Mouse (Mus musculus) liver, embryonic 14.5 days (tissue): ENCODE data around the gene Mrps17. TPM values are rescaled to one million over a fixed set of nuclear protein-coding genes. Genes with fewer than 3 reads are reported as not detected.

Experiments used
- ATAC-seq: fragments of 200-750 bp; cut with Nextera tagmentation; 2 replicates; pipeline ENCODE4 v1.8.0; 2017; ENCODE audit warnings: moderate number of reproducible peaks, mild to moderate bottlenecking, moderate library complexity; ENCODE audit not compliant: insufficient read depth
- DNase-seq, 3 experiments: peaks; one replicate each; pipeline ENCODE4 v3.0.0-alpha.2; 2012 to 2013; ENCODE audit warnings: low read depth in 3 of 3, low spot score in 3 of 3
- H3K27ac ChIP-seq: fragments of 300-500 bp; sonication (generic); 2 replicates; pipeline ENCODE4 v1.5.1; 2014; ENCODE audit warnings: moderate library complexity, mild to moderate bottlenecking, control low read depth, inconsistent platforms
- H3K27me3 ChIP-seq: fragments of 300-500 bp; sonication (generic); 2 replicates; pipeline ENCODE4 v1.6.1; 2014; ENCODE audit warnings: mild to moderate bottlenecking, low read length, moderate library complexity; ENCODE audit not compliant: control insufficient read depth, insufficient read depth
- H3K36me3 ChIP-seq: fragments of 300-500 bp; sonication (generic); replicated peaks from 2 replicates; pipeline ENCODE4 v1.6.1; 2014; ENCODE audit warnings: low read depth; ENCODE audit not compliant: control insufficient read depth, insufficient read depth
- H3K4me1 ChIP-seq, 2 experiments: fragments of 200-500 bp in 1 of 2; fragments of 300-500 bp in 1 of 2; sonication (generic) in 1 of 2; replicated peaks; 2 replicates each; pipeline ENCODE4 v1.6.1; 2012 to 2014; ENCODE audit warnings: antibody characterized with exemption in 1 of 2, inconsistent platforms in 1 of 2, low read length in 1 of 2; ENCODE audit not compliant: control insufficient read depth in 2 of 2, insufficient read depth in 2 of 2
- H3K4me2 ChIP-seq: fragments of 300-500 bp; sonication (generic); 2 replicates; pipeline ENCODE4 v1.6.1; 2014; ENCODE audit warnings: low read depth, mild to moderate bottlenecking, control low read depth, moderate library complexity
- H3K4me3 ChIP-seq, 2 experiments: fragments of 200-500 bp in 1 of 2; fragments of 300-500 bp in 1 of 2; sonication (generic) in 1 of 2; 2 replicates each; pipeline ENCODE4 v1.5.1; 2012 to 2014; ENCODE audit warnings: low read depth in 2 of 2, low read length in 2 of 2, mild to moderate bottlenecking in 2 of 2, control low read depth in 1 of 2, inconsistent platforms in 1 of 2, moderate library complexity in 1 of 2; ENCODE audit not compliant: insufficient read depth in 1 of 2
- H3K9ac ChIP-seq: fragments of 300-500 bp; sonication (generic); replicated peaks from 2 replicates; pipeline ENCODE4 v1.6.1; 2014; ENCODE audit warnings: mild to moderate bottlenecking, control low read depth, moderate library complexity
- H3K9me3 ChIP-seq: fragments of 300-500 bp; sonication (generic); 2 replicates; pipeline ENCODE4 v1.6.1; 2016; ENCODE audit warnings: low read length, mixed read lengths; ENCODE audit not compliant: control insufficient read depth
- CTCF ChIP-seq: IDR thresholded peaks from 2 replicates; pipeline ENCODE4 v1.5.1; 2016; ENCODE audit warnings: antibody characterized with exemption, low read depth, control low read depth
- EP300 ChIP-seq: IDR thresholded peaks from 2 replicates; pipeline ENCODE4 v1.6.1; 2016; ENCODE audit warnings: antibody characterized with exemption, low read depth
- WGBS: fragments of 180-500 bp; shearing (Covaris S2); extraction: QIAGEN DNeasy Blood & Tissue Kit; methylation state at CpG from one replicate; pipeline ENCODE4 v1.1.7; 2014; ENCODE audit not compliant: insufficient replicate concordance; 5-methylcytosine and 5-hydroxymethylcytosine counted together
- polyA plus RNA-seq, 2 experiments: library from polyadenylated mRNA; depleted of rRNA in 1 of 2; stranded (reverse) in 1 of 2; unstranded in 1 of 2; fragments of >200 nt; fragmentation: Nextera tagmentation in 1 of 2; extraction: Ambion mirVana in 1 of 2; gene quantifications; 2 replicates each; pipeline versions ENCODE4 v1.2.1 to v1.2.3; 2012 to 2014

Gene Mrps17
- polyA plus RNA-seq, 2 experiments = 54.6 to 111 TPM

DNA sequence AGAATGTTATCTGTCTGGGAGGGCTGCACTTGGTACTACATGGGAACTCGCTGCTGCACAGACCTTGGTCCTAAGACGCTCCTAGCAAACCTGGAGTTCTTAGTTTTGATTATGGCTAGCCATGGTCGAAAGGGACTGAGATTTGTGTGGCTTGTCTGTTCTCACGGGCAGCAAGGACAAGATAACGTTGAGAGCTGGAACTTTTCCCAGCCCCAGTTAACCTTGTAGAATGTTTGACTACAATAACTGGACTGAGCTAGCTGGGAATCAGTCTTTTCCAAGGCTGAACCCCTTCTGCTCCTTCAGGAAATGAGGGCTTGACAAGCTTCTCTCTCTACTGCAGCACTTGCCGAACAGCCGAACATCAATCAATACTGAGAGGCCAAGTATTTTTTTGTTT is 27.7 kb upstream of the Mrps17 start:
- TF ChIP-seq CTCF (no peak), EP300 (no peak)
- H3K4me3 ChIP-seq = no peak overlapping the region
- H3K27me3 ChIP-seq = no peaks in the 10 kb centered on the region
- 53% methylated on average over 7 of the region's 7 CpGs for WGBS
- H3K4me1 ChIP-seq = no peaks in the 10 kb centered on the region
- H3K27ac ChIP-seq = no peak overlapping the region
- no peaks in the 10 kb centered on the region for H3K9me3 ChIP-seq
- ATAC-seq (no peak), DNase-seq (no peak)
- no peak overlapping the region for H3K4me2 ChIP-seq
- H3K9ac ChIP-seq = no peak overlapping the region
- H3K36me3 ChIP-seq = no peaks in the 10 kb centered on the region

DNA sequence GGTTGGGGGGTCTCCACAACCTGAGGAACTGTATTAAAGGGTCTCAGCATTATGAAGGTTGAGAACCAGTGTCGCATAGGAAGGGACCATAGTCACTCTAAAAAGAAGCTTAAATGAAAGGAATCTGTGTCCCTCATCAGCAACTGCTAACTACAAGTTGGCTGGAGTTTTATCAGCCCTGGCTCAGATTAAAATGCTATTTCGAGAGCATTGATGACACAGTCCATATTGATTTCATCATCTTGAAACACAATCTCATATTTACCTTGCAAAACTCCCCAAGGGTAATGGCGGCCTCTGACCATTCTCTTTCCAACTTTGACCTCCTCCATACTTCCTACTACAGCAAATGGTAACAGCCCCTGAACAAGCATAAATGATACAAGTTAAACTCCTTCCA is 24.8 kb upstream of the Mrps17 start:
- H3K9me3 ChIP-seq = no peaks in the 10 kb centered on the region
- TF ChIP-seq CTCF (no peak), EP300 (no peak)
- no peaks in the 10 kb centered on the region for H3K4me1 ChIP-seq
- DNase-seq (no peak), ATAC-seq (no peak)
- no peak overlapping the region for H3K4me3 ChIP-seq
- no peaks in the 10 kb centered on the region for H3K27me3 ChIP-seq
- WGBS = 60% methylated on average over 3 of the region's 3 CpGs
- no peaks in the 10 kb centered on the region for H3K36me3 ChIP-seq
- H3K27ac ChIP-seq = no peak overlapping the region
- no peak overlapping the region for H3K4me2 ChIP-seq
- H3K9ac ChIP-seq = no peak overlapping the region

DNA sequence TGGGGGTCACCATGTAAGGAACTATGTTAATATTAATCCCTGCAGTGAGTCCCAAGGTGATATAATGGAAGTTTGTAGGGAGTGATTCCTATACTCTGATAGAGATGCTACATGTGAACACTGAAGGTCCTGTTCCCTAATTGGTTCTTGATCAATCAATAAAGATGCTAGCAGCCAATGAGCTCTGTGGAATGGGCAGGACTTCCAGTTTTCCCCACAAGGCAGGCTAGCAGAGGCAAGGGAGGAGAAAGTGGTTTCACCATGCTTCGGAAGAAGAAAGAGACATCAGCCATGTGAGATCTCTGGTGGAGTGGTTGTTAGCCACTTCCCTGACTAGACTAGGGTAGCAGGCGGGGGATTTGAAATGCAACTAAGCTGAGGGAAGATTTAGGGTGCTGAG is 14.8 kb upstream of the Mrps17 start:
- WGBS = 36% methylated on average over 2 of the region's 2 CpGs

DNA sequence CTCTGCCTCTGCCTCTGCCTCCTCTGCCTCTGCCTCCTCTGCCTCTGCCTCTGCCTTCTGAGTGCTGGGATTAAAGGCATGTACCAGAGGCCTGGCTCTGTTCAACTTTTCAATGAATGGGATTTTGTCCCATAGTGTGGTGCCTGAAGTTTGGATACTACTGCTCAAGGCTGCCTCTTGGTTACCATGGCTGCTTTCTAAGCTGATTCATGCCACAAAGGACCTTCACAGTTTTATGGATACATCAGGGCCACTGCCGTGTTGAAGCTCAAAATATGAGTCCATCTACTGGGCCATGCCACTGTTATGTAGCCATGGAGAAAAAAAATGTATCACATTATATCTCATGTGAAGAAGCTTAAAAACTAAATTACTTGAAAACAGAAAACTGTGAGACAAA is 13.6 kb upstream of the Mrps17 start:
- no peak overlapping the region for H3K27ac ChIP-seq
- DNase-seq = no peak
- H3K27me3 ChIP-seq = no peaks in the 10 kb centered on the region
- H3K4me1 ChIP-seq = no peaks in the 10 kb centered on the region; a peak in 2 of 4 replicates
- H3K9ac ChIP-seq = no peak overlapping the region
- no peak overlapping the region for H3K4me3 ChIP-seq
- no peaks in the 10 kb centered on the region for H3K36me3 ChIP-seq
- no peak for ATAC-seq
- TF ChIP-seq CTCF (no peak), EP300 (no peak)
- H3K9me3 ChIP-seq = no peaks in the 10 kb centered on the region
- WGBS = 65% methylated on average over 1 of the region's 1 CpGs
- H3K4me2 ChIP-seq = no peak overlapping the region

More for the DNA sequence above, 14.8 kb upstream of the Mrps17 start:
- TF ChIP-seq EP300 (no peak), CTCF (no peak)
- no peaks in the 10 kb centered on the region for H3K9me3 ChIP-seq
- H3K4me3 ChIP-seq = no peak overlapping the region
- no peak overlapping the region for H3K9ac ChIP-seq
- DNase-seq (no peak), ATAC-seq (no peak)
- no peak overlapping the region for H3K4me2 ChIP-seq
- no peak overlapping the region for H3K27ac ChIP-seq
- H3K36me3 ChIP-seq = no peaks in the 10 kb centered on the region
- no peaks in the 10 kb centered on the region for H3K27me3 ChIP-seq
- H3K4me1 ChIP-seq = no peaks in the 10 kb centered on the region; a peak in 2 of 4 replicates

DNA sequence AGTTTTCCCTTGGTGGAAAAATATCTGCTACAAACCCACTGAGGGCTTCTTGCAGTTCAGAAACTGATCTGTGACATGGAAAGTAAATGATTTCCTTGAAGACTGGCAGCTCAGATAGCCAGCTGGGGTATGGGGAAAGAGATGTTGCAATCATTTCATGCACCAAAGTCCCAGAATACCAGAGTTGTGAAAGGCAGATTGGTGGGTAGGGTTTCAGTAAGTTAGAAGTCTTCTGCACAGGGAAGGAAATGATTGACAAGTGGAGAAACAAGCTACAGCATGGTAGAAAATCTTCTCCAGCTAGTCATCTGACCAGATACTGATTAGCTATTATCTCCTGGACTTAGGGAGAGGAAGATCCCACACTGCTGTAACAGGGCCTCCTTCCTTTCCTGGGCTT is 11.9 kb upstream of the Mrps17 start:
- no peak for ATAC-seq

More for the DNA sequence above, 11.9 kb upstream of the Mrps17 start:
- DNase-seq = no peak
- no peak overlapping the region for H3K27ac ChIP-seq
- no peak for TF ChIP-seq CTCF
- TF ChIP-seq EP300 = no peak
- no peaks in the 10 kb centered on the region for H3K9me3 ChIP-seq
- H3K4me3 ChIP-seq = no peak overlapping the region
- H3K4me2 ChIP-seq = no peak overlapping the region
- no peaks in the 10 kb centered on the region for H3K27me3 ChIP-seq
- H3K9ac ChIP-seq = no peak overlapping the region
- no peaks in the 10 kb centered on the region; a peak in 2 of 4 replicates for H3K4me1 ChIP-seq
- no peaks in the 10 kb centered on the region for H3K36me3 ChIP-seq
